Mouse (Mus musculus): Measurements from ENCODE around the gene Ppm1l.

DNA sequence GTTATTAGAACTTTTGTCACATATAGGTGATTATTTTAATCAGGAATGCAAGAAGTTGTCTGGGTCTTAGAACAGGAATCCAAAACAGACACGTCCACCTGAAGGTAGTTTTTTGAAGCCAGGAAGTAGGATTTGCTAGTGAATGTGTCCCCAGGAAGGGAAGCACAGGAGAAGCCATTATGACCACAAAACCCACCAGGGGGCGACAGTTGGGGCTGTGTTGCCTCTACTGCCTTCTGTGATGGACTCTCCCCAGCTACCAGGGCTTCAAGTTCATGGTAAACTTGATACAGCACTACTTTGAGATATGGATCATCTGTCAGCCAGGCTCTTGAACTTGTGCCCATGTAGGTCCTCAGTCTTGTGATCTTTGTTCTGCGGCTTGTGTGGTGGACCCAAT is 137.7 kb downstream of the Ppm1l start:
- TF ChIP-seq CTCF (IDR thresholded peaks at IDR 0.05; ENCODE audit: borderline replicate concordance, extremely low read depth, insufficient read depth, insufficient read length) (no peak), POLR2A (IDR thresholded peaks at IDR 0.05; ENCODE audit: borderline replicate concordance, extremely low read depth, insufficient read depth, insufficient read length, poor library complexity, severe bottlenecking) (no peak)

Measured in brain, embryonic 14.5 days (tissue).